Mouse (Mus musculus): ENCODE measurements at regions not wholly inside any gene's neighbourhood (a gene's known extent, or its start where the extent isn't known, plus 50 kb on each side); places are given as distances from the start of the nearest gene placed in this dataset.

DNA sequence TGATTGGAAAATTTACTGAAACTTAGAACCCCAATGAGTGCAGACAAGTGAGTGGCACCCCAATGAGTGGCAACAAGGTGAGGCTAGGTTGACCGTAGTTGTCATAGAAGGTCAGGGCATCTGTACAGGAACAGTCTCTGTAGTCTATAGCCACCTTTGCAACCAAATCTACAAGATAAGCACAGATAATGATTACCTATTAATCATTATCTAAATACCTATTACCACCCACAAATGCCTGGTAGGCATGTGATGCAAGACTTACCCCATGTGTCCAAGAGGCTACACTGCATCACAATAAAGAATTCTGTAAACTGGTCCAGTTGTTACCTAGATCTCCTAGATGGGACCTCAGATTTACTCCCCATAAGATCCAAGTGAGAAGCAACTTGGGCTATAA lies 778.7 kb downstream of the Cntnap5b start:
- no peak for DNase-seq

- DNase-seq: peak; percentile 11
Observed at GRCm38 (mm10) chr1:100556937-100557336, 784.4 kb downstream of the Cntnap5b start.
